Mouse (Mus musculus): ENCODE results near the gene Oosp2.

DNA sequence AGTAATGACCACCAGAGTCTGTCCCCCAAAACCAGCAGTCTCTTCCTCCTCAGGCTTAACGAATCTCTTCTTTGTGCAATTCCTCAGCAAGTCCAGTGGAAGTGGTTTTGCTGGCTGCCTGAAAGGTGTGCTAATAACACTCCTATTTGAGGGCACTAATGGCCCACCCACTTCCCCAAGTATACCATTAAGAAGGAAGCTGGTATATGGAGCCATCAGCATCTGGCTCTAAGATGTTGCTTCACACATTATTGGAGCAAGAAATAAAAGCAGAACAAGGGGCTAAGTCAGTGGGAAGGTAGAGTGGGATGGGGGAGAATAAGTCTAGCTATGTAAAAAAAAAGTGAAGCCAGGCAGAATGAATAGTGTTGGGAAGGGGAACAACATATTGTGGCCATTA lies 19.6 kb downstream of the Oosp2 start, which contains the start of gene Ms4a3:
- TF ChIP-seq POLR2A (IDR thresholded peaks at IDR 0.05; ENCODE audit: borderline replicate concordance, extremely low read depth, insufficient read depth, insufficient read length, poor library complexity, severe bottlenecking) (no peak), CTCF (IDR thresholded peaks at IDR 0.05; ENCODE audit: borderline replicate concordance, extremely low read depth, insufficient read depth, insufficient read length) (no peak)

Data from brain, embryonic 14.5 days (tissue).